Mouse (Mus musculus): ENCODE measurements at regions not wholly inside any gene's neighbourhood (a gene's known extent, or its start where the extent isn't known, plus 50 kb on each side); places are given as distances from the start of the nearest gene placed in this dataset.

- no peaks in the 10 kb centered on the region for H3K4me1 ChIP-seq (ENCODE audit: control insufficient read depth in 1 of 2, insufficient read depth in 2 of 2)
- no peak for DNase-seq (ENCODE audit: extremely low read depth)
- no peak overlapping the region for H3K4me2 ChIP-seq (ENCODE audit: insufficient read depth, low read depth, poor library complexity, severe bottlenecking)
- no peak overlapping the region for H3K9ac ChIP-seq (ENCODE audit: insufficient read depth, low read depth)
- H3K27ac ChIP-seq (ENCODE audit: insufficient read depth, low read depth), result no peak overlapping the region
- no peak overlapping the region for H3K4me3 ChIP-seq (replicated peaks in 1 of 3; ENCODE audit: low read depth in 2 of 3, low read length in 2 of 3, poor library complexity in 1 of 3)
- H3K27me3 ChIP-seq (replicated peaks), result no peaks in the 10 kb centered on the region
- no peaks in the 10 kb centered on the region for H3K79me2 ChIP-seq (replicated peaks; ENCODE audit: control insufficient read depth, extremely low read depth, insufficient read depth, poor library complexity, severe bottlenecking)
- dilution Hi-C loops (cut with MboI; ENCODE audit: extremely low pct_ligation_motif_present, extremely low pct_unique_long_range_greater_than_20kb, low sequenced_read_pairs), result no loop called here
- TF ChIP-seq CTCF (conservative IDR thresholded peaks at IDR 0.05 in 1 of 2, IDR thresholded peaks at IDR 0.05 in 1 of 2; ENCODE audit: low read depth in 2 of 2, low read length in 2 of 2) (no peak), MAX (IDR thresholded peaks at IDR 0.05; ENCODE audit: low read length) (no peak), POLR2A (IDR thresholded peaks at IDR 0.05; ENCODE audit: low read depth, low read length) (no peak)
- in situ Hi-C loops (cut with MboI; ENCODE audit: low pct_ligation_motif_present, low pct_unique_long_range_greater_than_20kb, low sequenced_read_pairs), result no loop called here
- no peaks in the 10 kb centered on the region for H3K36me3 ChIP-seq (replicated peaks in 1 of 2; ENCODE audit: control insufficient read depth in 1 of 2, insufficient read depth in 1 of 2, low read length in 1 of 2)
- no peaks in the 10 kb centered on the region for H3K9me3 ChIP-seq (replicated peaks; ENCODE audit: low read length)
These were observed 192.7 kb upstream of the Npvf start for GRCm38 (mm10) chr6:50846740-50847516.

GRCm38 (mm10) chr6:50847548-50847947 lies 193.3 kb upstream of the Npvf start:
- H3K27me3 ChIP-seq (replicated peaks), result no peaks in the 10 kb centered on the region
- H3K4me2 ChIP-seq (ENCODE audit: insufficient read depth, low read depth, poor library complexity, severe bottlenecking), result no peak overlapping the region
- no peak for DNase-seq (ENCODE audit: extremely low read depth)
- H3K4me1 ChIP-seq (ENCODE audit: control insufficient read depth in 1 of 2, insufficient read depth in 2 of 2), result no peaks in the 10 kb centered on the region
- no peaks in the 10 kb centered on the region for H3K9me3 ChIP-seq (replicated peaks; ENCODE audit: low read length)
- H3K4me3 ChIP-seq (replicated peaks in 1 of 3; ENCODE audit: low read depth in 2 of 3, low read length in 2 of 3, poor library complexity in 1 of 3), result no peak overlapping the region
- in situ Hi-C loops (cut with MboI; ENCODE audit: low pct_ligation_motif_present, low pct_unique_long_range_greater_than_20kb, low sequenced_read_pairs), result no loop called here
- H3K9ac ChIP-seq (ENCODE audit: insufficient read depth, low read depth), result no peak overlapping the region
- no peaks in the 10 kb centered on the region for H3K36me3 ChIP-seq (replicated peaks in 1 of 2; ENCODE audit: control insufficient read depth in 1 of 2, insufficient read depth in 1 of 2, low read length in 1 of 2)
- TF ChIP-seq POLR2A (IDR thresholded peaks at IDR 0.05; ENCODE audit: low read depth, low read length) (no peak), ZMIZ1 (IDR thresholded peaks at IDR 0.05; ENCODE audit: low read depth, low read length) (no peak), E2F4 (IDR thresholded peaks at IDR 0.05; ENCODE audit: insufficient replicate concordance, low read depth, low read length) (no peak), CHD2 (IDR thresholded peaks at IDR 0.05; ENCODE audit: low read length) (no peak), EP300 (IDR thresholded peaks at IDR 0.05; ENCODE audit: low read length) (no peak), UBTF (IDR thresholded peaks at IDR 0.05; ENCODE audit: low read depth, low read length) (no peak), POLR2AphosphoS2 (IDR thresholded peaks at IDR 0.05; ENCODE audit: low read depth, low read length) (no peak), SMC3 (IDR thresholded peaks at IDR 0.05; ENCODE audit: low read depth, low read length) (no peak), USF2 (conservative IDR thresholded peaks at IDR 0.05; ENCODE audit: low read depth, low read length) (no peak), JUN (IDR thresholded peaks at IDR 0.05; ENCODE audit: insufficient read depth, low read depth, low read length) (no peak), IRF4 (IDR thresholded peaks at IDR 0.05; ENCODE audit: low read depth, low read length) (no peak), NELFE (IDR thresholded peaks at IDR 0.05; ENCODE audit: low read depth, low read length) (no peak), ZC3H11A (IDR thresholded peaks at IDR 0.05; ENCODE audit: low read depth, low read length) (no peak), GABPA (IDR thresholded peaks at IDR 0.05; ENCODE audit: insufficient replicate concordance, low read depth, low read length) (no peak), RCOR1 (conservative IDR thresholded peaks at IDR 0.05; ENCODE audit: low read depth, low read length) (no peak), MEF2A (IDR thresholded peaks at IDR 0.05; ENCODE audit: borderline replicate concordance, low read depth, low read length) (no peak)
- dilution Hi-C loops (cut with MboI; ENCODE audit: extremely low pct_ligation_motif_present, extremely low pct_unique_long_range_greater_than_20kb, low sequenced_read_pairs), result no loop called here
- H3K27ac ChIP-seq (ENCODE audit: insufficient read depth, low read depth), result no peak overlapping the region
- H3K79me2 ChIP-seq (replicated peaks; ENCODE audit: control insufficient read depth, extremely low read depth, insufficient read depth, poor library complexity, severe bottlenecking), result no peaks in the 10 kb centered on the region
